Mouse (Mus musculus) activated CD4-positive, CD25-positive, alpha-beta regulatory T cell (primary cell): ENCODE data around the gene Gm8720. TPM values are rescaled to one million over a fixed set of nuclear protein-coding genes. Genes with fewer than 3 reads are reported as not detected.

Experiments used
- polyA plus RNA-seq, 2 experiments: library from polyadenylated mRNA; unstranded; fragments of 100-300 nt; shearing (Covaris generic); gene quantifications; one replicate each; pipeline ENCODE4 v1.2.1; 2017

Gm8720 gene
- not detected for polyA plus RNA-seq

DNA sequence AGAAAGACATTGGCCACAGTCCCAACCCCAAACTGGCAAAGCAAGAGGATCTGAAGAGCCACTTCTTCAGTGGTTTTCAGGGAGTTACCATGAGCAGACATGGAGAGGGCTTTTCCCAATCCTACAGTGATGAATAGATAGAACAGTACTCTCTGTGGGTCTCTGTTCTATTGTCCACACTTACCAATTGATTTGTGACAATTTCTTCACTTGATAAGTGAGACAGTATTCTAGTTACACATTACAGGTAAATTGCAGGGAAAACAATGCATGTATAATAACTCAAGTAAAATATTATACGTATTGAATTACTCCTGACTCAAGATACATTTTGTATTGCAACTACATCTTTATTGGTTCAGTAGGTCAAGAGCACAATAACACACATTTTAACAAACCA is at the start of gene Gm8720:
Gm8720 (minus strand) TSS at position 101 of the 400 bp plus-strand sequence.

DNA sequence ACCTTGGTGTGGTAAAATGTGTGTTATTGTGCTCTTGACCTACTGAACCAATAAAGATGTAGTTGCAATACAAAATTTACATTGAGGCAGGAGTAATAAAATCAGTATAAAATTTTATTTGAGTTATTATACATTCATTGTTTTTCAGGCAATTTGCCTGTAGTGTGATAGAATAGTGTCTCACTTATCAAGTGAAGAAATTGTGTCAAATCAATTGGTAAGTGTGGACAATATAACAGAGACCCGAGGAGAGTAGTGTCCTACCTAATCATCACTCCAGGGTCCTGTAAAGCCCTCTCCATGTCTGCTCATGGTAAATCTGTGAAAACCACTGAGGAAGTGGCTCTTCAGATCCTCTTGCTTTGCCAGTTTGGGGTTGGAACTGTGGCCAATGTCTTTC is 12.0 kb downstream of the Gm8720 start, which contains the start of gene Vmn1r163:
Vmn1r163 (plus strand) TSS at position 301 of the 400 bp plus-strand sequence.

DNA sequence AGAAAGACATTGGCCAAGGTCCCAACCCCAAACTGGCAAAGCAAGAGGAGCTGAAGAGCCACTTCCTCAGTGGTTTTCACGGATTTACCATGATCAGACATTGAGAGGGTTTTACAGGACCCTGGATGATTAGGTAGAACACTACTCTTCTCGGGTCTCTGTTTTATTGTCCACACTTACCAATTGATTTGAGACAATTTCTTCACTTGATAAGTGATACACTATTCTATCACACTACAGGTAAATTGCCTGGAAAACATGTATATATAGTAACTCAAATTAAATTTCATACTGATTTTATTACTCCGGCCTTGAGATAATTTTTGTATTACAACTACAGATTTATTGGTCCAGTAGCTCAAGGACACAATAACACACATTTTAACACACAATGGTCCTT is 47.4 kb downstream of the Gm8720 start, which contains the start of gene Gm4216:
Gm4216 (minus strand) TSS at position 101 of the 400 bp plus-strand sequence.

Other genes starting within 250 kb of the Gm8720 start
- not detected for gene Vmn1r159, start 223.9 kb downstream of the Gm8720 start, polyA plus RNA-seq
- not detected for gene Vmn1r160, start 196.2 kb downstream of the Gm8720 start, polyA plus RNA-seq
- gene Gm4214, start 82.8 kb downstream of the Gm8720 start, polyA plus RNA-seq, result not detected
- not detected for gene Gm4216, start 47.5 kb downstream of the Gm8720 start, polyA plus RNA-seq
- under 1 TPM in 1 of 2 experiments, not detected in 1; 0.21 TPM for gene Vmn1r163, start 11.9 kb downstream of the Gm8720 start, polyA plus RNA-seq
- gene Gm10662, start 77.0 kb upstream of the Gm8720 start, polyA plus RNA-seq, result under 1 TPM in 1 of 2 experiments, not detected in 1; 0.23 TPM
- gene Vmn1r165, start 149.9 kb upstream of the Gm8720 start, polyA plus RNA-seq, result not detected
- gene Vmn1r166, start 184.2 kb upstream of the Gm8720 start, polyA plus RNA-seq, result not detected
- gene Gm6902, start 211.4 kb upstream of the Gm8720 start, polyA plus RNA-seq, result under 1 TPM in 1 of 2 experiments, not detected in 1; 0.50 TPM
- not detected for gene Nlrp4e, start 233.7 kb upstream of the Gm8720 start, polyA plus RNA-seq